Comparison of ENCODE assay signal across 26 mouse cellular contexts in the genomic region with DNA sequence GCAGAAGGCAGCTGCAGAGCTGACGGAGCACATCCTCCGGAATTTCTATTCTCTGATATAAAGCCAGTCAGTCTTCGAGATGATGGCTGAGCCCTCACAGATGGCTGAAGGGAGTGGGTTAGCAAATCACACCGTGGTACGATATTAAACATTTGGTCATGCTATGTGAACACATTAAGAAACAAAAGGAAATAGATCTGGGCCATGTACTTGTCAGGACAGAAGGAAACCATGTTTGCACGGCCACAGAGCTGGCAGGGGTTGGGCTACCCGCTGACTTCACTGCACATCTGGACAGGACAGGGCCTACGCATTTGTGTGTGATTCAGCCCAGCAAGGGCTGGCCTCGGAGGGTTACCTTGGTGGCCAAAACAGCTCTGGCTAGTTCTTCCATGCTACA. TPM values are rescaled to one million over a fixed set of nuclear protein-coding genes. Genes with fewer than 3 reads are reported as not detected.
DNase-seq lines count a peak whose midpoint lies in the region; ATAC-seq and TF ChIP-seq lines count a peak whose summit lies in the region.
"Had no signal": no experiment of that assay in that cellular context is flagged by ENCODE, and none has a peak within 500 bp of the region (broad histone marks: within the 10 kb centered on the region; RNA-seq: fewer than 3 reads in every experiment).

No protein-coding gene starts in this region.

- WGBS in forebrain, postnatal 0 days = 90% methylated on average over 9 of the region's 9 CpGs
- WGBS in forebrain, embryonic 12.5 days = 98% methylated on average over 9 of the region's 9 CpGs
- WGBS in liver, embryonic 15.5 days (ENCODE audit: insufficient replicate concordance) = 81% methylated on average over 9 of the region's 9 CpGs

- no peak overlapping the region for H3K4me3 ChIP-seq in forebrain, postnatal 0 days (ENCODE audit: low read depth, low read length)
- no peak overlapping the region for H3K4me3 ChIP-seq in forebrain, embryonic 12.5 days (replicated peaks)
- no peak overlapping the region for H3K4me3 ChIP-seq in liver, embryonic 15.5 days (replicated peaks)
- H3K4me3 ChIP-seq: left cerebral cortex, adult 2 months; megakaryocyte, embryonic 14.5 days had no signal

- no peak overlapping the region for H3K4me2 ChIP-seq in forebrain, postnatal 0 days (ENCODE audit: low read depth)
- H3K4me2 ChIP-seq in forebrain, embryonic 12.5 days = no peak overlapping the region
- no peak overlapping the region for H3K4me2 ChIP-seq in liver, embryonic 15.5 days

- no peak for DNase-seq in forebrain, postnatal 0 days
- DNase-seq in liver = no peak
- DNase-seq in brain, adult 2 months (ENCODE audit: low read depth, low spot score) = peak; percentile 45
- DNase-seq in lung, postnatal 4 days = peak; percentile 48 to 86
- DNase-seq in right cerebral cortex, adult 2 months (ENCODE audit: low spot score in 2 of 2) = no peak
- DNase-seq: adrenal gland, postnatal 10 days; cerebellum, adult 2 months; cerebellum, postnatal 36 days; embryo, embryonic 11 days; heart, postnatal 4 days; kidney, postnatal 4 days; layer of hippocampus, adult 9-11 months; liver, postnatal 0 days; thymus, adult 2 months; thymus, postnatal 4 days had no signal

- ATAC-seq in forebrain, postnatal 0 days = no peak
- ATAC-seq in forebrain, embryonic 12.5 days (ENCODE audit: low FRiP score) = no peak
- ATAC-seq in liver, embryonic 15.5 days (ENCODE audit: insufficient read depth) = 0 out of 2 replicates have a peak, but pooled peaks have one; percentile 2

- 0 out of 2 replicates have a peak overlapping the region, but pooled peaks have one; percentile 35 for H3K27ac ChIP-seq in forebrain, postnatal 0 days (ENCODE audit: low read depth, low read length)
- H3K27ac ChIP-seq in forebrain, embryonic 12.5 days = no peak overlapping the region
- no peak overlapping the region for H3K27ac ChIP-seq in liver, embryonic 15.5 days (replicated peaks)
- H3K27ac ChIP-seq: left cerebral cortex, adult 2 months had no signal

- H3K36me3 ChIP-seq in forebrain, postnatal 0 days (ENCODE audit: insufficient read depth) = peaks cover 32% of the 10 kb centered on the region
- peaks cover 55% of the 10 kb centered on the region for H3K36me3 ChIP-seq in forebrain, embryonic 12.5 days (replicated peaks)
- H3K36me3 ChIP-seq in liver, embryonic 15.5 days (replicated peaks) = no peaks in the 10 kb centered on the region

- no peak overlapping the region for H3K9ac ChIP-seq in forebrain, postnatal 0 days
- H3K9ac ChIP-seq in forebrain, embryonic 12.5 days = no peak overlapping the region
- no peak overlapping the region for H3K9ac ChIP-seq in liver, embryonic 15.5 days
- H3K9ac ChIP-seq: liver, postnatal 0 days had no signal

- H3K27me3 ChIP-seq in forebrain, postnatal 0 days (ENCODE audit: insufficient read depth, low read length) = no peaks in the 10 kb centered on the region
- H3K27me3 ChIP-seq in forebrain, embryonic 12.5 days = no peaks in the 10 kb centered on the region
- H3K27me3 ChIP-seq in liver, embryonic 15.5 days = no peaks in the 10 kb centered on the region

- no peak for TF ChIP-seq CTCF in forebrain, postnatal 0 days (IDR thresholded peaks at IDR 0.05; ENCODE audit: low read depth)

- no peaks in the 10 kb centered on the region for H3K4me1 ChIP-seq in forebrain, postnatal 0 days (ENCODE audit: insufficient read depth)
- H3K4me1 ChIP-seq in forebrain, embryonic 12.5 days = no peaks in the 10 kb centered on the region
- no peaks in the 10 kb centered on the region for H3K4me1 ChIP-seq in liver, embryonic 15.5 days (replicated peaks)

- no peaks in the 10 kb centered on the region for H3K9me3 ChIP-seq in forebrain, postnatal 0 days (ENCODE audit: low read length)
- H3K9me3 ChIP-seq in forebrain, embryonic 12.5 days = no peaks in the 10 kb centered on the region
- peaks cover 8% of the 10 kb centered on the region for H3K9me3 ChIP-seq in liver, embryonic 15.5 days (replicated peaks)
- H3K9me3 ChIP-seq: megakaryocyte, embryonic 14.5 days had no signal

RNA-seq across cellular contexts. Expression of a gene that starts 8.7 kb away (rescaled TPM):
- 21.2 and 24.8 TPM in 2 replicates for total RNA-seq in forebrain, postnatal 0 days (2014; rRNA removed)
- 22.2 and 36.3 TPM in 2 replicates for polyA plus RNA-seq in forebrain, postnatal 0 days (2015; fragmentation: Nextera tagmentation; extraction: Ambion mirVana)
- 24.5 and 29.3 TPM in 2 replicates for polyA plus RNA-seq in forebrain, embryonic 12.5 days (2016; fragmentation: Nextera tagmentation; extraction: Ambion mirVana)
- 3.3 and 3.6 TPM in 2 replicates for polyA plus RNA-seq in liver, embryonic 15.5 days (2015; fragmentation: Nextera tagmentation; extraction: Ambion mirVana)

RNA-seq across cellular contexts. Expression of a gene that starts 13.5 kb away (rescaled TPM):
- total RNA-seq in forebrain, postnatal 0 days (2014; rRNA removed) = 69.5 and 104 TPM in 2 replicates
- 185 and 241 TPM in 2 replicates for polyA plus RNA-seq in forebrain, postnatal 0 days (2015; fragmentation: Nextera tagmentation; extraction: Ambion mirVana)
- polyA plus RNA-seq in forebrain, embryonic 12.5 days (2016; fragmentation: Nextera tagmentation; extraction: Ambion mirVana) = 97.5 and 104 TPM in 2 replicates
- 55.3 TPM in 2 replicates for polyA plus RNA-seq in liver, embryonic 15.5 days (2015; fragmentation: Nextera tagmentation; extraction: Ambion mirVana)

RNA-seq across cellular contexts. Expression of a gene that starts 22.3 kb away (rescaled TPM):
- 79.8 and 97.3 TPM in 2 replicates for total RNA-seq in forebrain, postnatal 0 days (2014; rRNA removed)
- 31.3 and 43.2 TPM in 2 replicates for polyA plus RNA-seq in forebrain, postnatal 0 days (2015; fragmentation: Nextera tagmentation; extraction: Ambion mirVana)
- polyA plus RNA-seq in forebrain, embryonic 12.5 days (2016; fragmentation: Nextera tagmentation; extraction: Ambion mirVana) = 75.7 and 78.2 TPM in 2 replicates
- polyA plus RNA-seq in liver, embryonic 15.5 days (2015; fragmentation: Nextera tagmentation; extraction: Ambion mirVana) = 23.0 and 25.2 TPM in 2 replicates

RNA-seq across cellular contexts. Expression of a gene that starts 54.1 kb away (rescaled TPM):
- 0.48 and 1.5 TPM in 2 replicates for total RNA-seq in forebrain, postnatal 0 days (2014; rRNA removed)
- 0.34 and 0.89 TPM in 2 replicates for polyA plus RNA-seq in forebrain, postnatal 0 days (2015; fragmentation: Nextera tagmentation; extraction: Ambion mirVana)
- polyA plus RNA-seq in forebrain, embryonic 12.5 days (2016; fragmentation: Nextera tagmentation; extraction: Ambion mirVana) = 0.50 and 1.7 TPM in 2 replicates
- 0.41 and 0.69 TPM in 2 replicates for polyA plus RNA-seq in liver, embryonic 15.5 days (2015; fragmentation: Nextera tagmentation; extraction: Ambion mirVana)
- polyA plus RNA-seq: kidney, embryonic 14.5 days had no signal

RNA-seq across cellular contexts. Expression of a gene that starts 54.7 kb away (rescaled TPM):
- total RNA-seq in forebrain, postnatal 0 days (2014; rRNA removed) = 0.46 TPM in 1 of 2 replicates, not detected in the other
- polyA plus RNA-seq in forebrain, postnatal 0 days (2015; fragmentation: Nextera tagmentation; extraction: Ambion mirVana) = 0.25 TPM in 1 of 2 replicates, not detected in the other
- polyA plus RNA-seq in forebrain, embryonic 12.5 days (2016; fragmentation: Nextera tagmentation; extraction: Ambion mirVana) = not detected in 2 replicates
- 0.20 TPM in 1 of 2 replicates, not detected in the other for polyA plus RNA-seq in liver, embryonic 15.5 days (2015; fragmentation: Nextera tagmentation; extraction: Ambion mirVana)
- total RNA-seq: gastrocnemius, adult 18-20 months; heart, adult 8-10 months; liver, adult 2 months had no signal
- polyA plus RNA-seq: forebrain, embryonic 16.5 days; liver, adult 2 months; midbrain, embryonic 16.5 days; neural tube, embryonic 14.5 days had no signal

Comparison
In these comparisons a context has a peak if more than half of its experiments do, and no peak if none do; other contexts are left out.
1. DNase-seq: peak in brain, adult 2 months (single experiment) and lung, postnatal 4 days (2 of 2); none in forebrain, postnatal 0 days (single experiment), liver (single experiment) and right cerebral cortex, adult 2 months (0 of 2).